Mouse (Mus musculus) spleen, adult 2 months (tissue): Measurements from ENCODE around the gene Tbc1d17. TPM values are rescaled to one million over a fixed set of nuclear protein-coding genes. Genes with fewer than 3 reads are reported as not detected.

Source experiments
- DNase-seq, 2 experiments: peaks; one replicate each; pipeline versions ENCODE4 v3.0.0 to v3.0.0-alpha.2; 2012 to 2021; ENCODE audit warnings: low spot score in 2 of 2, low read depth in 1 of 2
- H3K27ac ChIP-seq: fragments of 200-500 bp; 2 replicates; pipeline ENCODE4 v1.5.1; 2012; ENCODE audit warnings: low read length, inconsistent platforms; ENCODE audit not compliant: insufficient read depth
- H3K27me3 ChIP-seq: fragments of 200-500 bp; 2 replicates; pipeline ENCODE4 v1.6.1; 2012; ENCODE audit warnings: mild to moderate bottlenecking, moderate library complexity, low read length, inconsistent platforms; ENCODE audit not compliant: control insufficient read depth, insufficient read depth
- H3K36me3 ChIP-seq: fragments of 200-500 bp; 2 replicates; pipeline ENCODE4 v1.6.1; 2012; ENCODE audit warnings: mild to moderate bottlenecking, low read length, inconsistent platforms; ENCODE audit not compliant: control insufficient read depth, insufficient read depth
- H3K4me1 ChIP-seq: fragments of 200-500 bp; 2 replicates; pipeline ENCODE4 v1.6.1; 2011; ENCODE audit warnings: inconsistent platforms; ENCODE audit not compliant: control insufficient read depth, insufficient read depth, insufficient read length
- H3K4me3 ChIP-seq: fragments of 200-500 bp; 2 replicates; pipeline ENCODE4 v1.5.1; 2011; ENCODE audit warnings: mild to moderate bottlenecking, inconsistent platforms; ENCODE audit not compliant: insufficient read depth, insufficient read length; ENCODE audit errors: extremely low read depth
- CTCF ChIP-seq: fragments of 200-500 bp; IDR thresholded peaks from 2 replicates; pipeline ENCODE4 v1.5.1; 2011; ENCODE audit warnings: mild to moderate bottlenecking, inconsistent platforms; ENCODE audit not compliant: insufficient read depth, insufficient read length, insufficient replicate concordance; ENCODE audit errors: extremely low read depth
- POLR2A ChIP-seq: fragments of 200-500 bp; IDR thresholded peaks from 2 replicates; pipeline ENCODE4 v1.6.1; 2011; ENCODE audit warnings: low read depth, low read length, inconsistent platforms
- WGBS: fragments of 180-500 bp; shearing (Covaris S2); methylation state at CpG from one replicate; pipeline ENCODE4 v1.1.7; 2018; 5-methylcytosine and 5-hydroxymethylcytosine counted together
- polyA plus RNA-seq: library from polyadenylated mRNA; depleted of rRNA; stranded (reverse); fragments of >200 nt; gene quantifications from 2 replicates; pipeline ENCODE4 v1.2.3, GENCODE M21; 2012

Gene Tbc1d17
- polyA plus RNA-seq, 1 experiment = 68.4 TPM

- Histone ChIP-seq H3K36me3 (no peaks in the 10 kb centered on the region), H3K27me3 (no peaks in the 10 kb centered on the region), H3K4me1 (peaks cover 8% of the 10 kb centered on the region), H3K4me3 (no peak overlapping the region), H3K27ac (no peak overlapping the region)
- TF ChIP-seq CTCF (no peak), POLR2A (no peak)
- no peak for DNase-seq
- 69% methylated on average over 8 of the region's 8 CpGs for WGBS
These were observed 44.3 kb upstream of the Tbc1d17 start for GRCm38 (mm10) chr7:44893197-44893596.

GRCm38 (mm10) chr7:44892276-44892921 lies 43.5 kb upstream of the Tbc1d17 start, which contains the start of gene Med25:
TSS of gene Med25 (minus strand) at chr7:44892712.
- TF ChIP-seq CTCF (no peak), POLR2A (peak; percentile 57)
- peak within 1 kb of the TSS; percentile 92 for H3K4me3 ChIP-seq
- H3K27ac ChIP-seq = peak within 1 kb of the TSS; percentile 99
- peaks cover 8% of the 10 kb centered on the region for H3K4me1 ChIP-seq
- DNase-seq = peak; percentile 76 to 80
- WGBS = under 1% methylated on average over 56 of the region's 56 CpGs
- H3K27me3 ChIP-seq = no peaks in the 10 kb centered on the region
- H3K36me3 ChIP-seq = no peaks in the 10 kb centered on the region

- WGBS = 30% methylated on average over 6 of the region's 6 CpGs
- Histone ChIP-seq H3K4me1 (peaks cover 5% of the 10 kb centered on the region), H3K4me3 (peak overlapping the region; percentile 92), H3K36me3 (no peaks in the 10 kb centered on the region), H3K27ac (no peak overlapping the region), H3K27me3 (no peaks in the 10 kb centered on the region)
- no peak for DNase-seq
- TF ChIP-seq POLR2A = no peak
- TF ChIP-seq CTCF = no peak
These were observed 42.7 kb upstream of the Tbc1d17 start for GRCm38 (mm10) chr7:44891611-44892010.

GRCm38 (mm10) chr7:44890737-44891136 lies 41.9 kb upstream of the Tbc1d17 start:
- Histone ChIP-seq H3K4me3 (no peak overlapping the region), H3K4me1 (peaks cover 3% of the 10 kb centered on the region; the same call in 1 of the 2 replicates), H3K27ac (no peak overlapping the region), H3K27me3 (no peaks in the 10 kb centered on the region), H3K36me3 (no peaks in the 10 kb centered on the region)
- no peak for TF ChIP-seq CTCF
- TF ChIP-seq POLR2A = no peak
- DNase-seq = no peak
- WGBS = 92% methylated on average over 4 of the region's 4 CpGs

GRCm38 (mm10) chr7:44890180-44890579 lies 41.3 kb upstream of the Tbc1d17 start:
- WGBS = 83% methylated on average over 7 of the region's 7 CpGs
- TF ChIP-seq POLR2A = no peak

GRCm38 (mm10) chr7:44888256-44889105 lies 39.6 kb upstream of the Tbc1d17 start:
- 90% methylated on average over 13 of the region's 13 CpGs for WGBS
- no peak for TF ChIP-seq CTCF
- TF ChIP-seq POLR2A = no peak
- H3K4me1 ChIP-seq = no peaks in the 10 kb centered on the region
- peaks cover 9% of the 10 kb centered on the region for H3K36me3 ChIP-seq
- H3K4me3 ChIP-seq = no peak overlapping the region
- H3K27ac ChIP-seq = no peak overlapping the region
- H3K27me3 ChIP-seq = no peaks in the 10 kb centered on the region
- DNase-seq = no peak

More at GRCm38 (mm10) chr7:44890180-44890579, 41.3 kb upstream of the Tbc1d17 start:
- no peak overlapping the region for H3K27ac ChIP-seq
- no peak overlapping the region for H3K4me3 ChIP-seq
- peaks cover under 1% of the 10 kb centered on the region; the same call in 1 of the 2 replicates for H3K4me1 ChIP-seq
- no peaks in the 10 kb centered on the region for H3K27me3 ChIP-seq
- H3K36me3 ChIP-seq = no peaks in the 10 kb centered on the region
- no peak for DNase-seq
